Mouse (Mus musculus) kidney, embryonic 14.5 days (tissue): ENCODE results near the gene Cog4. TPM values are rescaled to one million over a fixed set of nuclear protein-coding genes. Genes with fewer than 3 reads are reported as not detected.

Source experiments
- ATAC-seq: fragments of 200-750 bp; cut with Nextera tagmentation; 2 replicates; pipeline ENCODE4 v1.8.0; 2017; ENCODE audit warnings: moderate number of reproducible peaks, mild to moderate bottlenecking, moderate TSS enrichment, moderate library complexity; ENCODE audit not compliant: low FRiP score, low TSS enrichment
- H3K27ac ChIP-seq: fragments of 300-500 bp; sonication (generic); 2 replicates; pipeline ENCODE4 v1.5.1; 2014; ENCODE audit warnings: low read depth, mild to moderate bottlenecking, low read length, moderate library complexity, mixed read lengths
- H3K27me3 ChIP-seq: fragments of 300-500 bp; sonication (generic); 2 replicates; pipeline ENCODE4 v1.6.1; 2014; ENCODE audit warnings: mild to moderate bottlenecking, low read length; ENCODE audit not compliant: control insufficient read depth, insufficient read depth
- H3K36me3 ChIP-seq: fragments of 300-500 bp; sonication (generic); 2 replicates; pipeline ENCODE4 v1.6.1; 2014; ENCODE audit warnings: low read length, mixed read lengths; ENCODE audit not compliant: control insufficient read depth, insufficient read depth
- H3K4me1 ChIP-seq: fragments of 300-500 bp; sonication (generic); 2 replicates; pipeline ENCODE4 v1.6.1; 2014; ENCODE audit warnings: low read length, mixed read lengths; ENCODE audit not compliant: control insufficient read depth, insufficient read depth
- H3K4me2 ChIP-seq: fragments of 300-500 bp; sonication (generic); replicated peaks from 2 replicates; pipeline ENCODE4 v1.6.1; 2014; ENCODE audit warnings: low read depth, mild to moderate bottlenecking, low read length
- H3K4me3 ChIP-seq: fragments of 300-500 bp; sonication (generic); 2 replicates; pipeline ENCODE4 v1.5.1; 2014; ENCODE audit warnings: mild to moderate bottlenecking, low read length
- H3K9ac ChIP-seq: fragments of 300-500 bp; sonication (generic); 2 replicates; pipeline ENCODE4 v1.6.1; 2014; ENCODE audit warnings: low read depth, mild to moderate bottlenecking, low read length, moderate library complexity
- H3K9me3 ChIP-seq: fragments of 300-500 bp; sonication (generic); 2 replicates; pipeline ENCODE4 v1.6.1; 2016; ENCODE audit warnings: low read length; ENCODE audit not compliant: control insufficient read depth
- WGBS: fragments of 180-500 bp; shearing (Covaris S2); extraction: QIAGEN DNeasy Blood & Tissue Kit; methylation state at CpG from one replicate; pipeline ENCODE4 v1.1.7; 2014; 5-methylcytosine and 5-hydroxymethylcytosine counted together
- polyA plus RNA-seq: library from polyadenylated mRNA; unstranded; fragments of >200 nt; fragmentation: Nextera tagmentation; extraction: Ambion mirVana; gene quantifications from 2 replicates; pipeline ENCODE4 v1.2.1, GENCODE M21; 2014

Gene Cog4
- 40.4 and 69.3 TPM in 2 replicates for polyA plus RNA-seq

DNA sequence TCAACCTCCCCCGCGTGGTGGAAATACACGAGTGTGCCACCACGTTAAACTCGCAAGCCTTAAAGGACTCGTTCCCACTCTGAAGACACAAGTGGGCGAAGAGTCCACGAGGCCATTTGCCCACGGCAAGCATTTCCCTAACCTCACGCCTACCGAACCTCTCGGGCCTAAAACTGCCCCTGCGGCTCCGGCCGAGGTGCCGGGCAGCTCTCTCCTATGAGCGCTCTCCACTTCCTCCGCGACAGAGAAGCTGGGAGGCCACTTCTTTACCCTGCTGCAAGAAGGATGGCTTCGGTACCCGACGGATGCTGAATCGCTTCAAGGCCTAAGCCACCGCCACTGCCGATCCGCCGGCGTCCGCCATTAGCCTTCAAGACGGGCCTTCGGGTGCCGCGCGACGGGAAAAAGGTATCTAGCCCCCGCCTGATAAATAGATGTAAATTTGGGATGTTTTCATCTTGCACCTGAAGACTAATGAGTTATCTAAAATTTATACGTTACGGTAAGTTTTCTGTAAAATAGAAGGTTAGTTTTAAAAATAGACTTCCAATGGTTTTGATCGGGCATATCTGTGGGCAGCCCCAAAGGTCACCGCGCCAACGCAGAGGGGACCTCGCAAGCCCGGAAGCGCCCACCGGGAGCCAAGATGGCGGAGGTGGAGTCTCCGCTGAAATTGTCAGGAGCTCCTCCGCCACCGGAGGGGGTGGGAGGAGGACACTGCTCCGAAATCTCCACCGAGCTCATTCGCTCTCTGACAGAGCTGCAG is at the start of gene Cog4, which contains the start of gene Sf3b3:
Cog4 (plus strand) TSS at position 196 of the 766 bp plus-strand sequence.
Sf3b3 (minus strand) TSS at position 383 of the 766 bp plus-strand sequence.
- ATAC-seq: peak; percentile 91
- under 1% methylated on average over 53 of the region's 53 CpGs for WGBS
- peaks cover 48% of the 10 kb centered on the region for H3K36me3 ChIP-seq

DNA sequence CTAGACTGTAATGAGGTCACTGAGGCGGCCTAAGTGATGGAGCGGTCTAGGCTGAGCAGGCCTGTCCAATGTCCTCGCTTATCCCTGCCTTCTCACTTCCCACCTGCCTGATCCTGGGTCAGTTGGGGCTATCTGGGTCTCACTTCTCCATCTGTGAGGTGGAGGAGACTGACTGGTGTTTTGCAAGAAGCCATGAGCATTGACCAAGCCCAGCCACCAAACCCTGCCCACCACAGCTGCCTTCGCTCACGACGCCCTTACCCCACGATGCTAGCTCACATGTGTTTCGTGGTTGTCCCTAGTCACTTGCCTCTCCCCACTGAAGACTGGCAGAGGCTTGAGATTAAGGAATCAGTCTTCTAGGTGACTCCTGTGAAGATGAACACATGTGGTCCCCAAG is 49.3 kb upstream of the Cog4 start:
- no peak overlapping the region for H3K4me3 ChIP-seq
- H3K36me3 ChIP-seq: no peaks in the 10 kb centered on the region
- no peak overlapping the region for H3K9ac ChIP-seq
- 93% methylated on average over 8 of the region's 8 CpGs for WGBS
- H3K27ac ChIP-seq: no peak overlapping the region
- H3K4me1 ChIP-seq: no peaks in the 10 kb centered on the region
- H3K27me3 ChIP-seq: no peaks in the 10 kb centered on the region
- no peak for ATAC-seq
- H3K9me3 ChIP-seq: peaks cover 11% of the 10 kb centered on the region; the same call in 1 of the 2 replicates
- H3K4me2 ChIP-seq: no peak overlapping the region

More for the DNA sequence above, at the start of gene Cog4, which contains the start of gene Sf3b3:
- Histone ChIP-seq H3K4me2 (peak within 1 kb of the TSS; percentile 82), H3K4me1 (peaks cover 18% of the 10 kb centered on the region), H3K27ac (peak within 1 kb of the TSS; percentile 94), H3K9ac (peak within 1 kb of the TSS; percentile 94), H3K4me3 (peak within 1 kb of the TSS; percentile 92), H3K27me3 (no peaks in the 10 kb centered on the region), H3K9me3 (no peaks in the 10 kb centered on the region)

DNA sequence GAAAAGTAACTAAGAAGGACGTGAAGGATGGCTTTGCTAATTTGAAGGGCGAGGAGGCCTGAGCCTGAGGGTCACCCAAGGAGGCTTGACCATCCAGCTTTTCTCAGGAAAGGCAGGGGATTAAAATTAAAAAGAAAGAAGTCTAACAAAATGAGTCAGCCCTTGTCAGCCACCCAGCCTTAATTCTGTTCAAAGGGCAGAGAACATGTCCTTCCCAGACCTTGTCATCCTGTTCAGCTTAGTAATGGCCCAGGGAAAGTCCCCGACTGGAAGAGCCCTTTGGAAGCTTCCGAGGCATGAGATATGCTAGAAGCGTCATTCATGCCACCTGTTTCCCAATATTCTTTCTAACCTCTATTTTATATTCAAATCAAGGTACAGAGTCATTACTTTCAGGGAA is 43.4 kb upstream of the Cog4 start:
- peaks cover 4% of the 10 kb centered on the region; the same call in 1 of the 2 replicates for H3K4me1 ChIP-seq
- H3K27ac ChIP-seq: no peak overlapping the region
- no peak for ATAC-seq
- no peaks in the 10 kb centered on the region for H3K27me3 ChIP-seq
- H3K9ac ChIP-seq: no peak overlapping the region
- no peaks in the 10 kb centered on the region for H3K36me3 ChIP-seq
- H3K4me2 ChIP-seq: no peak overlapping the region
- no peak overlapping the region for H3K4me3 ChIP-seq
- 86% methylated on average over 5 of the region's 5 CpGs for WGBS
- no peaks in the 10 kb centered on the region for H3K9me3 ChIP-seq

DNA sequence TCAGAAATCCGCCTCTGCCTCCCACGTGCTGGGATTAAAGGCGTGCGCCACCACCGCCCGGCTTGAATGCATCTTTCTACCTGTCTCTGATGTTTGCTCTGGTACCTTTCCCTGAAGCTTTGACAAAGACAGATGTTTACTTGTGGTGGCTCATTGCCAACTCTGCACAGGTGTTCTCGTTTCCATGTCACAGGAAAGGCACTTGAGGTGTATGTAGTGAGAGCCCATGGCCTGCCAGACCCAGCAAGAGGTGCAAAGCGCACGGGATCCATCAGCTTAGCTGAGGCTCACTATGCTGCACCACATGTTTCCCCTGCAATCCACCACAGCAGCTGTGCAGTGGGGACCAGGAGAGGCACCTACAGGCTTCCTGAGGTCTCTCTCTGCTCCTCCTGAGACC is 42.5 kb upstream of the Cog4 start:
- H3K9me3 ChIP-seq: no peaks in the 10 kb centered on the region
- H3K27ac ChIP-seq: no peak overlapping the region
- H3K4me2 ChIP-seq: no peak overlapping the region
- 81% methylated on average over 9 of the region's 9 CpGs for WGBS
- H3K9ac ChIP-seq: no peak overlapping the region
- no peaks in the 10 kb centered on the region for H3K27me3 ChIP-seq
- no peaks in the 10 kb centered on the region for H3K36me3 ChIP-seq
- ATAC-seq: no peak; the same call in 1 of the 2 replicates
- no peak overlapping the region for H3K4me3 ChIP-seq
- H3K4me1 ChIP-seq: peaks cover 13% of the 10 kb centered on the region

DNA sequence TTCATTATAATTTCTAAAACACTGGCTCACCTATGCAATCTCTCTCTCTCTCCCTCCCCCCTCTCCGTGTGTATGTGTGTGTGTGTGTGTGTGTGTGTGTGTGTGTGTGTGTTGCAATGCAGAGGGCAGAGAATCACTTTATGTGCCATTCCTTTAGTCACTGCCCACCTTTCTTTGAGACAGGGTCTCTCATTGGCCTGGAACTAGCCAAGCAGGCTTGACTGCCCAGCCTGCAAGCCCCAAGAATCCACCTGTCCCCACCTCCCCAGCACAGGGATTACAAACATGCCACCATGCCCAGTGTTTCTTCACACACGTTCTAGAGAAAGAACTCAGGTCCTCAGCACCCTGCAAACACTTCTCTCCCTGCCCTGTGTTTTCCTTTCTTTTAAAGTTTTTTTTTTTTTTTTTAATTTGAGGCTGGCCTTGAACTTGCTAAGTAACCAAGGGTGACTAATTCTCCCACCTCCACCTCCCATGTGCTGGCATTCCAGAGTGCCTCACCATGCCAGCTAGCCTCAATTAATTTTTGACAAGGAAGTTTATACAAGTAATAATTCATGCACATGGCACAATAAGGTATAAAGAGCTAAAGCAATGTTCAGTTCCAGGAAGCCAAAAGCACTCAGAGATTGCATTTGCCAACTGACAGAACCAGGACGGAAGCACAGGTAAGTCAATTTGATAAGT is 41.4 kb upstream of the Cog4 start:
- Histone ChIP-seq H3K27ac (no peak overlapping the region), H3K4me3 (no peak overlapping the region), H3K4me1 (peaks cover 19% of the 10 kb centered on the region), H3K27me3 (no peaks in the 10 kb centered on the region), H3K9me3 (no peaks in the 10 kb centered on the region), H3K36me3 (peaks cover 10% of the 10 kb centered on the region), H3K9ac (no peak overlapping the region), H3K4me2 (no peak overlapping the region)
- 61% methylated on average over 3 of the region's 3 CpGs for WGBS
- ATAC-seq: no peak

DNA sequence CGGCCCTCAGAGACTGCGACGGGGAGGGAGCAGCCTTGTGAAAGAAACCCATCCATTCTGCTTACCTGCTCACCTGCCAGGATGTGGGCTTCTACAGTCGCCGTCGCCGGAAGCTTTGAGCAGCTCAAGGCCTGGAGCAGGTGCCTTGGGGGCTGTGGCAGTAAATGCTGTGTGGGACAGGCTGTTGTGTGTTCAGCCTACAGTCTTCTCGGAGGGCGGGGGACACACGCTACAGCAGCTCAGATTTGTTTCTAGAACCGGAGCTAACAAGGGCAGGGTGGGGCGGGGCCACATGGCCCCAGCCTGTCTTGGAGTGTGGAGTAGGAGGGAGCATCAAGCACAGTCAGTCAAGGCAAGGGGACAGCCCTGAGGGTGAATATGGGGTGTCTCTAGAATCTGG is 40.7 kb upstream of the Cog4 start, which contains the start of gene Il34:
Il34 (minus strand) TSS at position 256 of the 400 bp plus-strand sequence.
- no peak within 1 kb of the TSS for H3K4me2 ChIP-seq
- H3K4me1 ChIP-seq: peaks cover 19% of the 10 kb centered on the region
- H3K9me3 ChIP-seq: no peaks in the 10 kb centered on the region
- H3K4me3 ChIP-seq: no peak within 1 kb of the TSS
- no peak within 1 kb of the TSS for H3K27ac ChIP-seq
- H3K36me3 ChIP-seq: peaks cover 17% of the 10 kb centered on the region
- WGBS: 35% methylated on average over 12 of the region's 12 CpGs
- ATAC-seq: no peak; the same call in 1 of the 2 replicates
- no peaks in the 10 kb centered on the region for H3K27me3 ChIP-seq
- H3K9ac ChIP-seq: no peak within 1 kb of the TSS

DNA sequence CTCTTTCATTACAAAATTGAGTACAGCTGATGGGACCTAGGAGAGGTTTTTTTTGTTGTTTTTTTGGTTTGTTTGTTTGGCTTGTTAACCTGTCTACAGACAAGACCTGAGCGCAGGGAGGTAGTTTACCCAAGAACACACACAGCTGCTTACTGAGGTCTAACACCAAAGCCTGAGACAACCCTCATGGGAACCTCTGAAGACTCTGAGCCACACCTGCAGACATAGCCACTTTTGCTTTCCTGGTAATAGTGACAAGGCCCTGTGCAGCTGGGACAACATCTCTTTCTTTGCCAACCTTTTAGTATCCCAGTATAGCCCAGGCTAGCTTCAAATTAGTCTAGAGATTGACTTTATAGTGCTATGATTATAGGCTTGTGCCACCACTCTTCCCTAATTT is 40.3 kb upstream of the Cog4 start:
- H3K27ac ChIP-seq: no peak overlapping the region
- H3K9ac ChIP-seq: no peak overlapping the region
- H3K4me3 ChIP-seq: no peak overlapping the region
- H3K27me3 ChIP-seq: no peaks in the 10 kb centered on the region
- WGBS: 85% methylated on average over 1 of the region's 1 CpGs
- H3K4me2 ChIP-seq: no peak overlapping the region
- peaks cover 19% of the 10 kb centered on the region for H3K4me1 ChIP-seq
- H3K9me3 ChIP-seq: no peaks in the 10 kb centered on the region
- peaks cover 22% of the 10 kb centered on the region for H3K36me3 ChIP-seq
- ATAC-seq: no peak

DNA sequence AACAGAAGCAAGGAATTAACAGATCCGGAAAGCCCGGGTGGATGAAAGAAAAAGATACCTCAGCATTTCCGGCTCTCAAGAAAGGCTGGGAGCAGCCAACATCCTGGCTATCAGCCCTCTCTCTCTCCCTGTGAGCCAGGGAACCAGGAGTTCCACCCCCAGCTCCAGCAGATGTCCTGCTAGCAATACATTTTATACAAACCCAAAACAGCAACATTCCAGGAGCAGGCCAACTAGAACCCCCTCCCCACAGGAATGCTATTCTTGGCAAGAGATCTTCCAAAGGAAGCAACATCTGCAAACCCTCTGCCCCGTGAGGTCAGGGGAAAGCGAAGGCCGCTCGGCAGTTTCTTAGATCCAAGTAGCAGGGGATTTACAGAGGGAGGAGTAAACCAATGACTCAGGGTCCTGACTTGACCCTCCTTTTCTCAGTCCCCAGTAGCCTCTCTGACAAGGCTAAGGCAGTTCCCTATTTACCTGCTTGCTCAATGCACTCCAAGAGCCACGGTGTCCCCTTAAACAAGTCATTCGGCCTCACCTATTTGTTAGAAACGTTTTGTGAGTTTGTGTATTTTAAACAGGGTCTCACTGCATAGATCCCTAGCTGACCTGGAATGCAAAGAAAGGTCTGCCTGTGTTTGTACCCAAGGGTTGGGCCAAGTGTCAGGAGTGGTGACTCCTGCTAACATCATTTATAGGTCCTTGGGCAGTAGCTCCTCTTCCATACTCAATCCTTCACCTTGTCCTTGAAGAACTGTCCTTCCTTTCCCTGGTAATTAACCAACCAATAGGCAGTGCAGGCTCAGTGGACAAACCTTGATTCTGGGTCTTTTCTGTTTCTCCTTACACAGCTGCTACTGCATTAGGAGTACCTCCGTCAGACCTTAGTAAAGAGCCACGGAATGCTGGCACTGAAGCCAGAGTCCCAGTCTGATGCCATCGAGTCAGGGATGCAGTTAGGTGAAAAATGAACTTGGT is 37.6 kb upstream of the Cog4 start:
- peak overlapping the region; percentile 65 for H3K27ac ChIP-seq
- H3K9me3 ChIP-seq: no peaks in the 10 kb centered on the region
- H3K9ac ChIP-seq: no peak overlapping the region
- H3K4me2 ChIP-seq: no peak overlapping the region
- peaks cover 19% of the 10 kb centered on the region for H3K4me1 ChIP-seq
- H3K4me3 ChIP-seq: no peak overlapping the region
- H3K27me3 ChIP-seq: no peaks in the 10 kb centered on the region
- peaks cover 48% of the 10 kb centered on the region for H3K36me3 ChIP-seq
- peak; percentile 43 for ATAC-seq
- WGBS: 51% methylated on average over 13 of the region's 13 CpGs
